Mouse (Mus musculus): ENCODE measurements at regions not wholly inside any gene's neighbourhood (a gene's known extent, or its start where the extent isn't known, plus 50 kb on each side); places are given as distances from the start of the nearest gene placed in this dataset.
"Not testable (repeated sequence)": the region's sequence is repeated elsewhere in the genome, so short reads cannot be mapped to it uniquely, and the experiment has no call there.

- no peak for DNase-seq (ENCODE audit: low spot score in 2 of 2)
Observed at GRCm38 (mm10) chr9:9342456-9343185, 103.7 kb upstream of the Arhgap42 start.

GRCm38 (mm10) chr9:9318624-9319023, 79.7 kb upstream of the Arhgap42 start:
- DNase-seq (ENCODE audit: low spot score in 2 of 2), result no peak

- no peak for DNase-seq (ENCODE audit: low spot score in 2 of 2)
Observed at GRCm38 (mm10) chr9:9316021-9316420, 77.1 kb upstream of the Arhgap42 start.

GRCm38 (mm10) chr9:9312274-9312673, 73.4 kb upstream of the Arhgap42 start:
- peak in 1 of 2 experiments; percentile 22 for DNase-seq (ENCODE audit: low spot score in 2 of 2)

- no peak for DNase-seq (ENCODE audit: low spot score in 2 of 2)
Observed at GRCm38 (mm10) chr9:9311627-9312265, 72.8 kb upstream of the Arhgap42 start.

- not testable (repeated sequence) for DNase-seq (ENCODE audit: low spot score in 2 of 2)
Observed at GRCm38 (mm10) chr9:9311040-9311583, 72.2 kb upstream of the Arhgap42 start.

GRCm38 (mm10) chr9:9290767-9291166, 51.9 kb upstream of the Arhgap42 start:
- no peak for DNase-seq (ENCODE audit: low spot score in 2 of 2)

DNA sequence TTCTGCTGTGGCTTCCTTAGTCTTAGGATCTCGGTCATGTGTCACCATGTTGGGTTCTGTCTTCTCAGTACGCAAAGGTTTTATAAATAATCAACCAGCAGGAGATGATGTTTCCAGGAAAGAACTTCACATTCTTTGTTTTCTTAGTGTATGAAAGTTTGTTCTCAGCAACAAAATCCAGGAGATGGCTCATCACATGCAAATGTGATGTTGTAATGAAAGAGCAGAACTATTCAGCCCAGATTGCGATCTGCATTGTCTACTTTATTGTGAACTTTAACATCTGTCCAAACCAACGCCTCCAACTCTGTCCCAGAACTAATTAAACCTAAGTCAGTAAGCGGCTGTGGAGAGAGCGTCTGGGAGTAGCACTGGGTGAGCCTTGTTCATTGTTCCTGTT, 50.7 kb upstream of the Arhgap42 start:
- no peak for DNase-seq (ENCODE audit: low spot score in 2 of 2)
